Mouse (Mus musculus) E14TG2a.4 (cell line): Measurements from ENCODE around the gene Prickle2.

Source experiments
- CTCF ChIP-seq: conservative IDR thresholded peaks from 2 replicates; pipeline ENCODE4 v1.5.1; 2014; ENCODE audit warnings: low read length
- NANOG ChIP-seq: IDR thresholded peaks from 2 replicates; pipeline ENCODE4 v1.6.1; 2014; ENCODE audit warnings: borderline replicate concordance, low read length, mixed read lengths
- POU5F1 ChIP-seq: IDR thresholded peaks from 2 replicates; pipeline ENCODE4 v1.6.1; 2014; ENCODE audit warnings: low read length, borderline replicate concordance

DNA sequence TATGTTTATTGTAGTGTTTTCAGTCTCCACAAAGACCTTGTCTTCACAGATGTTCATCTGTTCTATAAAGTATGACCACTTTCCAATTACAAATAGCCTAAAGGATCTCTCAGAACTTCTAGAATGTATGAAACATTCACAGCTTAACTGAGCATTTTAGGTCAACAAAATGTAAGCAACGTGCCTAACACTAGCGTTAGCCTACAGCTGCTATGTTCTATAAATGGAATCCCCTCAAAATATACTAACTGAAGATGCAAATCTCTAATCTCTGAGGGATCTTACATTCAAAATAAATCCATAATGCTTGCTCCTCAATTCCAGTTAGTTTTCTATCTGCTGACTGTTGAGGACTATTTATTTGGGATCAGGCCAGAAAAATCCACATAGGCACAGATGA is 65.1 kb downstream of the Prickle2 start:
- TF ChIP-seq CTCF (no peak), NANOG (no peak), POU5F1 (no peak)
